Mouse (Mus musculus) adrenal gland, adult 18-20 months (tissue): ENCODE results near the gene Reps2. TPM values are rescaled to one million over a fixed set of nuclear protein-coding genes. Genes with fewer than 3 reads are reported as not detected.

Experiments used
- DNase-seq, 2 experiments: peaks; one replicate each; pipeline ENCODE4 v3.0.0; 2021 to 2022; ENCODE audit warnings: low spot score in 2 of 2
- total RNA-seq, 2 experiments: library from RNA; stranded (reverse); gene quantifications; 1 replicate in 1 of 2; 2 replicates in 1 of 2; pipeline ENCODE4 v1.2.3; 2021

Gene Reps2
- total RNA-seq, 2 experiments from 2014 or later: 2.5 to 3.0 TPM

GRCm38 (mm10) chrX:162590145-162590790 lies 53.2 kb downstream of the Reps2 start:
- no peak for DNase-seq

GRCm38 (mm10) chrX:162589173-162589805 lies 54.2 kb downstream of the Reps2 start:
- no peak for DNase-seq

GRCm38 (mm10) chrX:162584349-162584748 lies 59.1 kb downstream of the Reps2 start:
- DNase-seq: no peak

- DNase-seq: no peak
These were observed 62.9 kb downstream of the Reps2 start for GRCm38 (mm10) chrX:162580521-162580920.

GRCm38 (mm10) chrX:162568439-162568838 lies 75.0 kb downstream of the Reps2 start:
- DNase-seq: no peak

GRCm38 (mm10) chrX:162565501-162565900 lies 77.9 kb downstream of the Reps2 start:
- no peak for DNase-seq

- no peak for DNase-seq
These were observed 87.0 kb downstream of the Reps2 start for GRCm38 (mm10) chrX:162556459-162556841.

- no peak for DNase-seq
These were observed 87.6 kb downstream of the Reps2 start for GRCm38 (mm10) chrX:162555729-162556458.

GRCm38 (mm10) chrX:162554513-162554912 lies 88.9 kb downstream of the Reps2 start:
- no peak for DNase-seq

- DNase-seq: no peak
These were observed 91.1 kb downstream of the Reps2 start for GRCm38 (mm10) chrX:162552383-162552782.

- no peak for DNase-seq
These were observed 98.4 kb downstream of the Reps2 start for GRCm38 (mm10) chrX:162545037-162545436.

GRCm38 (mm10) chrX:162542576-162543227 lies 100.7 kb downstream of the Reps2 start:
- no peak for DNase-seq

GRCm38 (mm10) chrX:162541961-162542360 lies 101.5 kb downstream of the Reps2 start:
- DNase-seq: no peak

GRCm38 (mm10) chrX:162531016-162531415 lies 112.4 kb downstream of the Reps2 start:
- DNase-seq: no peak

- DNase-seq: peak; percentile 22 to 30
These were observed 116.2 kb downstream of the Reps2 start for GRCm38 (mm10) chrX:162527240-162527639.

GRCm38 (mm10) chrX:162521831-162522514 lies 121.5 kb downstream of the Reps2 start:
- no peak for DNase-seq

GRCm38 (mm10) chrX:162521197-162521596 lies 122.3 kb downstream of the Reps2 start:
- no peak for DNase-seq

- no peak for DNase-seq
These were observed 123.1 kb downstream of the Reps2 start for GRCm38 (mm10) chrX:162520374-162520773.

- DNase-seq: no peak
These were observed 132.9 kb downstream of the Reps2 start for GRCm38 (mm10) chrX:162510426-162510980.

- no peak for DNase-seq
These were observed 138.3 kb downstream of the Reps2 start for GRCm38 (mm10) chrX:162505186-162505585.

- no peak for DNase-seq
These were observed 140.0 kb downstream of the Reps2 start for GRCm38 (mm10) chrX:162503436-162503835.
